Mouse (Mus musculus) adrenal gland, postnatal 0 days (tissue): ENCODE data around the gene Tspan9. TPM values are rescaled to one million over a fixed set of nuclear protein-coding genes. Genes with fewer than 3 reads are reported as not detected.

Experiments
- microRNA-seq: library from miRNA; unstranded; fragments of <30 nt; microRNA quantifications from one replicate; pipeline ENCODE4, GENCODE M21; 2016; ENCODE audit warnings: borderline replicate concordance; ENCODE audit not compliant: insufficient number of aligned reads
- polyA plus RNA-seq: library from polyadenylated mRNA; unstranded; fragments of >200 nt; fragmentation: Nextera tagmentation; extraction: Ambion mirVana; gene quantifications from 2 replicates; pipeline ENCODE4 v1.2.1, GENCODE M21; 2015

Tspan9 gene
- 41.5 and 46.8 TPM in 2 replicates for polyA plus RNA-seq

DNA sequence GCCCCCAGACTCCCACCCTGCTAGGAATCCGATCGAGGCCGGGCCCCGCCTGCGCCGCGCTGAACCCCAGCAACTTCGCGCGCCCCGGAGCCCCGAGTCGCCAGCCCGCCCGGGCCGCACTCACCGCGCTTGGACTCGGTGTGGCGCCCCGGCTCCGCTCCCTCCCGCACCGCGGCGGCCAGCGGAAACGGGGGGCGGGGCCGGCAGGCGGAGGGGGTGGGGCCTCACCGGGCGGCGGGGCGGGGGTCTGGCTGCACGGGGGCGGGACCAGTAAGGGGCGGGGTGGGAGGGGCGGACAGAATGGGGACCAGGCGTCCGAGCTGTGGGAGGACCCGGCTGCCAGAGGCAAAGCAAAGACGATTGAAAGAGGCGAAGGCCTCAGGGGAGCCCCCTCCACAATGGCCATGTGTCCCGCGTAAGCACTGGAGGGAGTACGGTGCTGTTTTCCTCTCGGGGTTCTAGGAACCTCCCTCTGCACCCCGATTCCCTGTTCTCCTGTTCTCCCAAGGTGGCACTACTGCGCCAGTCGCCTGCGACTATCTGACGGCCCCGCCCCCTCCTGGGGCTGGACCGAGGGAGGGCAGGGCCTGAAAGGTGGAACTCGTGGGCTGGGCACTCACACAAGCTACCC lies at the start of gene Tspan9:
TSS of gene Tspan9 (minus strand) at position 205 of the 631 bp plus-strand sequence.

Small RNA genes lying within 50 kb of the gene (microRNA-seq; reads per million reads assigned to microRNA genes)
- gene Gm26338 = not detected

Other genes starting within 250 kb of the Tspan9 start
- 0.95 and 1.1 TPM in 2 replicates for gene Tead4, start 157.2 kb upstream of the Tspan9 start, polyA plus RNA-seq
- gene Tulp3, start 212.3 kb upstream of the Tspan9 start, polyA plus RNA-seq = 8.7 and 14.9 TPM in 2 replicates
- 35.5 and 40.3 TPM in 2 replicates for gene Rhno1, start 219.3 kb upstream of the Tspan9 start, polyA plus RNA-seq
- gene Foxm1, start 219.4 kb upstream of the Tspan9 start, polyA plus RNA-seq = 6.0 and 6.9 TPM in 2 replicates
- 0.16 TPM in 1 of 2 replicates, not detected in the other for gene Tex52, start 231.9 kb upstream of the Tspan9 start, polyA plus RNA-seq
- not detected in 2 replicates for gene Gm44596, start 231.9 kb upstream of the Tspan9 start, polyA plus RNA-seq